Mouse (Mus musculus) intestine, embryonic 16.5 days (tissue): ENCODE measurements at regions not wholly inside any gene's neighbourhood (a gene's known extent, or its start where the extent isn't known, plus 50 kb on each side); places are given as distances from the start of the nearest gene placed in this dataset.

ENCODE experiments used
- ATAC-seq: fragments of 200-750 bp; cut with Nextera tagmentation; 2 replicates; pipeline ENCODE4 v1.8.0; 2017; ENCODE audit warnings: moderate TSS enrichment, moderate library complexity
- H3K27ac ChIP-seq: fragments of 300-500 bp; sonication (generic); 2 replicates; pipeline ENCODE4 v1.5.1; 2014; ENCODE audit warnings: mild to moderate bottlenecking, low read length
- H3K27me3 ChIP-seq: fragments of 300-500 bp; sonication (generic); replicated peaks from 2 replicates; pipeline ENCODE4 v1.6.1; 2014; ENCODE audit warnings: low read length, control low read depth, mixed read lengths; ENCODE audit not compliant: control insufficient read depth, insufficient read depth
- H3K36me3 ChIP-seq: fragments of 300-500 bp; sonication (generic); 2 replicates; pipeline ENCODE4 v1.6.1; 2014; ENCODE audit warnings: low read length, control low read depth; ENCODE audit not compliant: control insufficient read depth, insufficient read depth
- H3K4me1 ChIP-seq: fragments of 300-500 bp; sonication (generic); 2 replicates; pipeline ENCODE4 v1.6.1; 2014; ENCODE audit warnings: low read length, control low read depth, mixed read lengths; ENCODE audit not compliant: control insufficient read depth, insufficient read depth
- H3K4me2 ChIP-seq: fragments of 300-500 bp; sonication (generic); 2 replicates; pipeline ENCODE4 v1.6.1; 2014; ENCODE audit warnings: low read depth, low read length, control low read depth
- H3K4me3 ChIP-seq: fragments of 300-500 bp; sonication (generic); 2 replicates; pipeline ENCODE4 v1.5.1; 2014; ENCODE audit warnings: mild to moderate bottlenecking, low read length
- H3K9ac ChIP-seq: fragments of 300-500 bp; sonication (generic); 2 replicates; pipeline ENCODE4 v1.6.1; 2014; ENCODE audit warnings: low read depth, low read length
- H3K9me3 ChIP-seq: fragments of 300-500 bp; sonication (generic); 2 replicates; pipeline ENCODE4 v1.6.1; 2016; ENCODE audit warnings: low read length, control low read depth; ENCODE audit not compliant: control insufficient read depth
- WGBS: fragments of 180-500 bp; shearing (Covaris S2); extraction: QIAGEN DNeasy Blood & Tissue Kit; methylation state at CpG from one replicate; pipeline ENCODE4 v1.1.7; 2014; 5-methylcytosine and 5-hydroxymethylcytosine counted together

DNA sequence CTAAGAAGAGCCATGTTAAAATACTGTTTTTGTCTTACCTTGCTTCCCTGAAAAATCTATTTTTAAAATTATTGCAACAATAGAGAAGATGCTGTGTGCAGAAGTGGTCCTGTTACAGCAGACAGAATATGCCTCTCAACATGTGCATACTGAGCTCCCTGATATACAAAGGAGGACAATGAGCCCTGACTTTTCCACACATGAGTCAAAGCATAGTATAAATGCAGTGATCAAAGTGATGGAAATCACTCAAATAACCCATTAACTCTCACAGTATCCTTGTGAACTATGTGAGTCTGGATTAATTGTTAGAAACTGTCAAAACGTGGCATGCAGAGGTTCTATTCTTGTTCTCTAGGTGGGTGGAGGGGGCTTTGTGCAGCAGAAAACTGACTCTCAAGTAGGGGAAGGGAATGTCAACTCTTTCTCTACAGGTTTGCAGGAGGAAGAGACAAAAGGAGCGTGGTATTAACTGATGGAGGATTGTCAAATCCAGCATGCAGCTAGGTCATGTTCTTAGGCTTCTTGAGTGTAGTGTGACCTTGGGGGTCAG lies 337.5 kb upstream of the Rarb start:
- Histone ChIP-seq H3K9ac (no peak overlapping the region), H3K4me1 (no peaks in the 10 kb centered on the region), H3K27me3 (no peaks in the 10 kb centered on the region), H3K4me2 (no peak overlapping the region), H3K4me3 (no peak overlapping the region), H3K36me3 (no peaks in the 10 kb centered on the region), H3K27ac (no peak overlapping the region), H3K9me3 (no peaks in the 10 kb centered on the region)
- WGBS, result 71% methylated on average over 2 of the region's 2 CpGs
- ATAC-seq, result no peak

DNA sequence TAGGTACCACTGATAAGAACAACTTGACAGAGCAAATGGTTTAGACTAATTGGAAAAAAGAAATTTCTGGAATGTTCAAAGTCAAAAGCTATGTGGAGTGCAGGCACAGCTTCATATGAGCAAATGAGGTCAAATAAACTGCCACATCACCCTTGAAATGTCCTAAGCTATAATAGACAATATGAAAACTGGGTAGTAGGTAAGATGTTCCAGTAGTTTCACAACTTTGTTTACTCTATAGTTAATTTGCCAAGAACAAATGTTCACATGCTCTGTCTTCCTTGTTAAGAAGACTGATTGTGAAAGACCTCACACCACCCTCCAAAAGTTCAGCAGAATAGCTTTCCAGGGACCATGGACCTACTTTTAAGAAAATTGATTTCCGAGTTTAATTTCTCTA lies 301.7 kb upstream of the Rarb start:
- H3K4me2 ChIP-seq, result no peak overlapping the region
- no peaks in the 10 kb centered on the region for H3K36me3 ChIP-seq
- 96% methylated on average over 1 of the region's 1 CpGs for WGBS
- H3K4me1 ChIP-seq, result no peaks in the 10 kb centered on the region
- no peak overlapping the region for H3K4me3 ChIP-seq
- H3K9ac ChIP-seq, result no peak overlapping the region
- ATAC-seq, result no peak
- H3K27ac ChIP-seq, result no peak overlapping the region
- H3K9me3 ChIP-seq, result no peaks in the 10 kb centered on the region
- H3K27me3 ChIP-seq, result no peaks in the 10 kb centered on the region

DNA sequence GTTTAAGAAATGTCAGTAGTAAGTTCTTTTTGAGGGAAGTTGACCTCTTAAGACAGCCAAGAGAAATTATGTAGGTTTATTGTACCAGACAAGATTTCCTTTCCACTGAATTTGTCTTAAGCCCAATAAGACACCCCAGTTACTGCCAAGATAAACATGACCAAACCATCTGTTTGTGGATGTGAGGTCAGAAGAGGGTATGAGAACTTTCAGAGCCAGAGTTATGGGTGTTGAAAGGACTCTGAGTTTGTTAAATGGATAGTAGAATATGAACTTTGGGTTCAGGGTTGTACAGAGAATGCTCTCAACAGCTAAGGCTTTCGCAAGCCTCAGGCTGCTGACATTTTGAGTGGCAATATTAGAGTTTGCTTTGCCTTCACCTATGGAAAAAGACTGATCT lies 287.7 kb upstream of the Rarb start:
- Histone ChIP-seq H3K9me3 (no peaks in the 10 kb centered on the region), H3K4me3 (no peak overlapping the region), H3K27me3 (no peaks in the 10 kb centered on the region), H3K36me3 (no peaks in the 10 kb centered on the region), H3K4me2 (no peak overlapping the region), H3K9ac (no peak overlapping the region), H3K27ac (no peak overlapping the region), H3K4me1 (no peaks in the 10 kb centered on the region)
- no peak for ATAC-seq
- 87% methylated on average over 1 of the region's 1 CpGs for WGBS

DNA sequence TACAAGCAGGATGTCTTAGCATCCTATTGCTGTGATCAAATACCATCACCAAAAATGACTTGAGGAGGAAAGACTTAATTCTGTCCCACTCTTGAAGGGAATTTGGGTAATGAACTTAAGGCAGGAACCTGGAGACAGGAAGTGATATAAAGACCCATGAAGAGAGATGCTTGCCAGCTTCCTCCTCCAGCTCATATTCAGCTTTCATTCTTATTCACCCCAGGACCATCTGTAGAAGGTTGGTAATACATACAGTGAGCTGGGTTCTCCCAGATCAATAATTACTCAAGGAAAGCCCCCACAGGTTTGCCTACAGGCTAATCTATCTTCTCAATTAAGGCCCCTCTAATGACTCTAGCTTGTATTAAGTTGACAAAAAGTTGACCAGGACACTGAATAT lies 283.5 kb upstream of the Rarb start:
- H3K27me3 ChIP-seq, result no peaks in the 10 kb centered on the region
- H3K9me3 ChIP-seq, result no peaks in the 10 kb centered on the region
- H3K27ac ChIP-seq, result no peak overlapping the region
- H3K4me1 ChIP-seq, result no peaks in the 10 kb centered on the region
- no peak overlapping the region for H3K4me2 ChIP-seq
- H3K9ac ChIP-seq, result no peak overlapping the region
- no peaks in the 10 kb centered on the region for H3K36me3 ChIP-seq
- H3K4me3 ChIP-seq, result no peak overlapping the region
- no peak for ATAC-seq

DNA sequence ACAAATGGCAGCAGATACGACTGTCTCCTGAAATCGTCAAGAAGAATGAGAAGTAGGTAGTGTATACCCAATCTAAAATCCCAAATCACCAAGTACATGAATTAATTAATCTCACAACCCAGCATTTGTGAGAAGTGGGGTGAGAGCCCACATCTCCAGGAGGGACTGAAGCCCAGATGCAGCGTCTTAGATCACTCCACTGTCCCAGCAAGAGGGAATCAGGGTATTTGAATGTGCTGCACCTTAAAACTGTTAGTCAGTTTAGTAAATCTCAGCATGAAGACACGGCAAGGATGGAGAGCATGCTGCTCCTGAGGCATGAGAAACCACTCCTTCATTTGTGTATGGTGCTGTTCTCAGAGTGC lies 271.6 kb upstream of the Rarb start:
- ATAC-seq, result no peak
- no peaks in the 10 kb centered on the region for H3K9me3 ChIP-seq
- no peak overlapping the region for H3K4me2 ChIP-seq
- WGBS, result 57% methylated on average over 4 of the region's 4 CpGs
- H3K27ac ChIP-seq, result no peak overlapping the region
- no peaks in the 10 kb centered on the region for H3K36me3 ChIP-seq
- H3K4me3 ChIP-seq, result no peak overlapping the region
- no peaks in the 10 kb centered on the region for H3K4me1 ChIP-seq
- no peaks in the 10 kb centered on the region for H3K27me3 ChIP-seq
- H3K9ac ChIP-seq, result no peak overlapping the region

DNA sequence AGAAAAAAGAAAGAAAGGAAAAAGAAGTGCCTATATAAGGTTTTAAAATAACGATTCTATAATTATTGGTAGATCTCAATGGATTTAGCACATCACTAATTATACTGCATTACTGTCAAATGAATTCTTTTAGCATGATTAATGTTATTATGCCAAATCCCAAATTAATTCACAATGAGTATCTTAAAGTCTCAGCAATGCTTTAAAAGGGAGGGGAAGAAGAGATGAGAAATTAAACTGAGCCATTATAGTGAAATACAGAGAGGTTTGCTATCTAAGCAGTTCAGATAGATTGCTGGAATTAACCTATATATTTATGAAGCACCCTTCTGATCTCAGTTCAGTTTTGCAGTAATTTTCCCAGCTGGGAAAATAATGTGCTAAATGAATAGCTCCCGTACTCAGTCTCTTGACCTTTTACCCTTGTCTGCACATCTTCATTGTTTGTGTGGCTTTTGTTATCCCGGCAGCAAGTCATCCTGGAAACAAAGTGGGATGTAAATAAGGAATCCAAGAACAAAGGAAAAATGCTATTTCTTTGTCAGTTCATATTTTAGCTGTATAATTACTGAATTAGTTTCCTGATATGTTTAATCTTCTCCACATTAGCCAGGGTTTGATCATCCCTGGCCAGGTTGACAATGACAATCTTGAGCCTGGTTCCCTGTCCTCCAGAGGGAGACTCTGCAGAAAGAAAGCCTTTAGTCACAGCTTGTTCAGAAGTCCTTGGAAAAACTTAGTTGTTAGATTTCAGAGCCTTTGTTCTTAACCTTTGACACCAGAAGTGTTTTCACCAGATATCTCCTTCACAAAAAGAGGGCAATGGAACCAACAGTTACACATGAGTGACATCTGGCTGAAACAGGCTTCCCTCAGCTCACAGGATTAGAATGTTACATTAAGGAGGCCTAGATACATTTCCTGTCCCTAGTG lies 270.9 kb upstream of the Rarb start:
- H3K4me1 ChIP-seq, result no peaks in the 10 kb centered on the region
- 38% methylated on average over 3 of the region's 3 CpGs for WGBS
- no peak for ATAC-seq

DNA sequence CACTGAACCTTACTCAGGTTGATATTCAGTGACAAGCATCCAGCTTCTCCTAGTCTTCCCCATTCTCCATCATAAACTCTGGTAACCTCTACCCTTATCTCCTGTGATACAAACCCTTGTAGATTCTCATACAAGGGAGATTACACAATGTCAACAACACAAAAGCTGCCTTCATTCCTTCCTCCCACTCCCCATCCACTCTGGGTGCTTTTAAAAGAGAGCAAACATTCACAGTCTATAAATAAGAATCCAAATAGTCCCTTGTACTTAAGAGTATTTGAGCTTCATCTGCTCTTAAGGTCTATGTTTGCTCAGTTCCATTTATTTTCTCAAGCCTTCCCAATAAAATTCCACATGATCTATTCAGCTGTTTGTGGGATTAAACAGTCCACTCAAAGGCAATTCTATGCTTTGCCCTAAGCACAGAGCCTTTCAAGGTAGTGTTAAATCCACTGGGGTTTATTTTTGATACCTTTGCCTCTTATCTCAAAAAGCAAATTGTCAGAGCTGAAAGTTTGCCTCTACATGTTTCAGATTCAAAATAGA lies 270.2 kb upstream of the Rarb start:
- no peak for ATAC-seq

More for the DNA sequence above, 270.9 kb upstream of the Rarb start:
- Histone ChIP-seq H3K27me3 (no peaks in the 10 kb centered on the region), H3K9ac (no peak overlapping the region), H3K4me3 (no peak overlapping the region), H3K27ac (no peak overlapping the region), H3K9me3 (no peaks in the 10 kb centered on the region), H3K4me2 (no peak overlapping the region), H3K36me3 (no peaks in the 10 kb centered on the region)

DNA sequence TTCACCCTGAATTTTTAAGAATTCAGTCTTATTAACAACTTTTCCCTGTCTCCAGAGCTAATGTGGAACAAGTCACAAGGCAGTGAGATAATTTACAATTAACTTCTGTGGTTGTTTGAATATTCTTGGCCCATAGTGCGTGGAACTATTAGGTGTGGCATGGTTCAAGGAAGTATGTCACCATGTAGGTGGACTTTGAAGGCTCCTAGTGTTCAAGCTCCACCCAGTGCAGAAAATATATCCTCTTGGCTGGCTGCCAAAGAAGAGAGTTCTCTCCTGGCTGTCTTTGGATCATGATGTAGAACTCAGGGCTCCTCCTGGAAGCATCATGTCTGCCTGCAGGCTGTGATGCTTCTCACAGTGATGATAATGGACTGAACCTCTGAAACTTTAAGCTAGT lies 268.9 kb upstream of the Rarb start:
- H3K9ac ChIP-seq, result no peak overlapping the region
- no peak overlapping the region for H3K27ac ChIP-seq
- peak; percentile 67 for ATAC-seq
- H3K9me3 ChIP-seq, result no peaks in the 10 kb centered on the region
- H3K4me2 ChIP-seq, result no peak overlapping the region
- WGBS, result 59% methylated on average over 1 of the region's 1 CpGs
- H3K4me3 ChIP-seq, result no peak overlapping the region
- H3K4me1 ChIP-seq, result 0 out of 2 replicates have a peak, but pooled peaks cover 3% of the 10 kb centered on the region
- H3K36me3 ChIP-seq, result no peaks in the 10 kb centered on the region
- no peaks in the 10 kb centered on the region for H3K27me3 ChIP-seq

More for the DNA sequence above, 270.2 kb upstream of the Rarb start:
- Histone ChIP-seq H3K9me3 (no peaks in the 10 kb centered on the region), H3K9ac (no peak overlapping the region), H3K4me2 (no peak overlapping the region), H3K27ac (no peak overlapping the region), H3K36me3 (no peaks in the 10 kb centered on the region), H3K4me3 (no peak overlapping the region), H3K27me3 (no peaks in the 10 kb centered on the region), H3K4me1 (0 out of 2 replicates have a peak, but pooled peaks cover 3% of the 10 kb centered on the region)

DNA sequence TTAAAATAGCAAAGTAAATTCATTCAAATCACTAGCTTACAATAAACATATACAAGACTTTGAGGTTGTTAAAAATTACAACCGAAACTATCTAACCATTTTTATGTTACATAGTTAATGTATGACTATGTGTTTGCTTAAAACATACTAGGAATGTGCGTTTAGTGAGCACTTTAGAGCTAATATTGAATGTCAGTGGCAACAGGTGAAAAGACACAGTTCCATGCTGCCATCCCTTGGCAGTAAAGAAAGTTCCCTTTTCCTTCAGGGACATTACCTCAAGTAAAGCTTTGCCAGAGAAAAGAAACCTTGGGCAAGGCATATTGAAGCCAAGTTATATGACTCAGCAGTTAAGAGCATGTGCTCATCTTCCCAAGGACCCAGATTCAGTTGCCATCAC lies 265.0 kb upstream of the Rarb start:
- Histone ChIP-seq H3K4me3 (no peak overlapping the region), H3K4me1 (0 out of 2 replicates have a peak, but pooled peaks cover 3% of the 10 kb centered on the region), H3K36me3 (no peaks in the 10 kb centered on the region), H3K9me3 (no peaks in the 10 kb centered on the region), H3K27ac (no peak overlapping the region), H3K9ac (no peak overlapping the region), H3K27me3 (no peaks in the 10 kb centered on the region), H3K4me2 (no peak overlapping the region)
- WGBS, result 43% methylated on average over 2 of the region's 2 CpGs
- ATAC-seq, result peak; percentile 79
